Mouse (Mus musculus) gastrocnemius, adult 18-20 months (tissue): ENCODE measurements at regions not wholly inside any gene's neighbourhood (a gene's known extent, or its start where the extent isn't known, plus 50 kb on each side); places are given as distances from the start of the nearest gene placed in this dataset.

Experiments used
- DNase-seq: peaks from one replicate; pipeline ENCODE4 v3.0.0; 2021; ENCODE audit warnings: low spot score

DNA sequence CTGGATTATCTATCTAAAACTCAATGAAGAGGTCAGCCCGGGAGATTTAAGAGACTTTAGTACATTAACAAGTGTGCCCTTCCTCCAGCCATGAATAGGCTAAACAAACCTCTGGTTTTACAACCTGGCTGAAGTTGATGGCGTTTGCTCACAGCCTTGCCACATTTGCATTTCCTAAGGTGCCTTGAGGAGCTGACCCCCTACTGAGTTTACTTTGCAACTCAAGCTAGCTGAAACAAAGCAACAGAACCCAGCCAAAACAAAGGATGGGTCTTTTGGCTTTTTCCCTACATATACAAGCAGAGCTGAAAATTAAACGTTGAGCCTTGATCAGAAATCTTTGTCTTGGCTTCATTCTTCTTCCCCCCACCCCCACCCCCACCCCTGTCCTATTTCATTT lies 51.7 kb upstream of the Hpf1 start:
- no peak for DNase-seq
